Mouse (Mus musculus) thymus, adult 2 months (tissue): Measurements from ENCODE around the gene Ccdc3. TPM values are rescaled to one million over a fixed set of nuclear protein-coding genes. Genes with fewer than 3 reads are reported as not detected.

Source experiments
- DNase-seq: peaks from one replicate; pipeline ENCODE4 v3.0.0; 2021
- H3K27ac ChIP-seq: fragments of 200-500 bp; 2 replicates; pipeline ENCODE4 v1.5.1; 2012; ENCODE audit warnings: low read length, control low read depth; ENCODE audit not compliant: control insufficient read depth, insufficient read depth
- H3K27me3 ChIP-seq: fragments of 200-500 bp; 2 replicates; pipeline ENCODE4 v1.6.1; 2012; ENCODE audit warnings: mild to moderate bottlenecking, low read length, moderate library complexity, mixed read lengths; ENCODE audit not compliant: control insufficient read depth, insufficient read depth
- H3K36me3 ChIP-seq: fragments of 200-500 bp; 2 replicates; pipeline ENCODE4 v1.6.1; 2012; ENCODE audit warnings: mild to moderate bottlenecking, low read length, moderate library complexity; ENCODE audit not compliant: control insufficient read depth, insufficient read depth
- H3K4me1 ChIP-seq: fragments of 200-500 bp; replicated peaks from 2 replicates; pipeline ENCODE4 v1.6.1; 2012; ENCODE audit warnings: low read length; ENCODE audit not compliant: control insufficient read depth, insufficient read depth
- H3K4me3 ChIP-seq: fragments of 200-500 bp; 2 replicates; pipeline ENCODE4 v1.5.1; 2012; ENCODE audit warnings: mild to moderate bottlenecking, low read length, control low read depth, moderate library complexity; ENCODE audit not compliant: control insufficient read depth, insufficient read depth
- CTCF ChIP-seq: fragments of 200-500 bp; IDR thresholded peaks from 2 replicates; pipeline ENCODE4 v1.5.1; 2012; ENCODE audit warnings: mild to moderate bottlenecking, control low read depth, low read length, moderate library complexity, borderline replicate concordance; ENCODE audit not compliant: control insufficient read depth, poor library complexity, insufficient read depth; ENCODE audit errors: extremely low read depth
- POLR2A ChIP-seq: fragments of 200-500 bp; IDR thresholded peaks from 2 replicates; pipeline ENCODE4 v1.6.1; 2012; ENCODE audit warnings: mild to moderate bottlenecking, low read length, control low read depth, moderate library complexity; ENCODE audit not compliant: control insufficient read depth, poor library complexity, insufficient read depth; ENCODE audit errors: extremely low read depth
- WGBS: fragments of 180-500 bp; shearing (Covaris S2); methylation state at CpG from one replicate; pipeline ENCODE4 v1.1.7; 2018; 5-methylcytosine and 5-hydroxymethylcytosine counted together
- polyA plus RNA-seq: library from polyadenylated mRNA; depleted of rRNA; stranded (reverse); fragments of >200 nt; gene quantifications from 2 replicates; pipeline ENCODE4 v1.2.3, GENCODE M21; 2012

Ccdc3 gene
- polyA plus RNA-seq, 1 experiment, result 2.6 TPM

- Histone ChIP-seq H3K27ac (no peak overlapping the region), H3K36me3 (no peaks in the 10 kb centered on the region), H3K4me1 (peaks cover 7% of the 10 kb centered on the region), H3K4me3 (no peak overlapping the region), H3K27me3 (no peaks in the 10 kb centered on the region)
- 89% methylated on average over 10 of the region's 10 CpGs for WGBS
- no peak for DNase-seq
- TF ChIP-seq CTCF (no peak), POLR2A (no peak)
Measured at GRCm38 (mm10) chr2:5101743-5102245, 35.8 kb upstream of the Ccdc3 start.

GRCm38 (mm10) chr2:5102891-5103290, 34.7 kb upstream of the Ccdc3 start:
- H3K27ac ChIP-seq, result no peak overlapping the region
- H3K27me3 ChIP-seq, result no peaks in the 10 kb centered on the region
- H3K4me1 ChIP-seq, result peaks cover 4% of the 10 kb centered on the region
- no peaks in the 10 kb centered on the region for H3K36me3 ChIP-seq
- TF ChIP-seq POLR2A, result no peak
- TF ChIP-seq CTCF, result no peak
- no peak overlapping the region for H3K4me3 ChIP-seq
- WGBS, result 83% methylated on average over 1 of the region's 1 CpGs
- no peak for DNase-seq

GRCm38 (mm10) chr2:5112785-5113291, 24.7 kb upstream of the Ccdc3 start:
- Histone ChIP-seq H3K27me3 (no peaks in the 10 kb centered on the region; the same call in 1 of the 2 replicates), H3K27ac (no peak overlapping the region), H3K4me1 (peaks cover 2% of the 10 kb centered on the region; the same call in 1 of the 2 replicates), H3K36me3 (no peaks in the 10 kb centered on the region), H3K4me3 (no peak overlapping the region)
- DNase-seq, result no peak
- WGBS, result 54% methylated on average over 8 of the region's 8 CpGs
- no peak for TF ChIP-seq CTCF
- TF ChIP-seq POLR2A, result no peak

- Histone ChIP-seq H3K36me3 (no peaks in the 10 kb centered on the region), H3K27ac (no peak overlapping the region), H3K4me1 (peaks cover 2% of the 10 kb centered on the region; the same call in 1 of the 2 replicates), H3K27me3 (no peaks in the 10 kb centered on the region; the same call in 1 of the 2 replicates), H3K4me3 (no peak overlapping the region)
- WGBS, result 94% methylated on average over 8 of the region's 8 CpGs
- DNase-seq, result no peak
- no peak for TF ChIP-seq CTCF
- TF ChIP-seq POLR2A, result no peak
Measured at GRCm38 (mm10) chr2:5114386-5114785, 23.2 kb upstream of the Ccdc3 start.

- Histone ChIP-seq H3K4me1 (0 out of 2 replicates have a peak, but pooled peaks cover 2% of the 10 kb centered on the region), H3K27me3 (no peaks in the 10 kb centered on the region), H3K36me3 (no peaks in the 10 kb centered on the region), H3K27ac (no peak overlapping the region), H3K4me3 (no peak overlapping the region)
- DNase-seq, result no peak
- TF ChIP-seq POLR2A (no peak), CTCF (no peak)
- 51% methylated on average over 5 of the region's 5 CpGs for WGBS
Measured at GRCm38 (mm10) chr2:5116856-5117532, 20.6 kb upstream of the Ccdc3 start.

- H3K27me3 ChIP-seq, result no peaks in the 10 kb centered on the region
- DNase-seq, result no peak
- 21% methylated on average over 6 of the region's 6 CpGs for WGBS
- H3K4me3 ChIP-seq, result no peak overlapping the region
- TF ChIP-seq CTCF (no peak), POLR2A (no peak)
- no peaks in the 10 kb centered on the region for H3K36me3 ChIP-seq
- H3K27ac ChIP-seq, result no peak overlapping the region
- no peaks in the 10 kb centered on the region for H3K4me1 ChIP-seq
Measured at GRCm38 (mm10) chr2:5125506-5125905, 12.1 kb upstream of the Ccdc3 start.
